Mouse (Mus musculus): ENCODE data around the gene Ddx5. TPM values are rescaled to one million over a fixed set of nuclear protein-coding genes. Genes with fewer than 3 reads are reported as not detected.
"Not testable (repeated sequence)": the region's sequence is repeated elsewhere in the genome, so short reads cannot be mapped to it uniquely, and the experiment has no call there.

Ddx5 gene
- polyA plus RNA-seq, 1 experiment from 2014 or later, result 515 TPM

- no peak overlapping the region for H3K4me2 ChIP-seq
- H3K27ac ChIP-seq (ENCODE audit: low read depth, low read length), result no peak overlapping the region
- DNase-seq (ENCODE audit: low spot score, missing footprints) (peak; percentile 70), ATAC-seq (ENCODE audit: low FRiP score) (no peak)
- H3K9ac ChIP-seq (ENCODE audit: low read length), result no peak overlapping the region
- no peaks in the 10 kb centered on the region for H3K9me3 ChIP-seq (ENCODE audit: control insufficient read depth, low read length)
- H3K27me3 ChIP-seq (ENCODE audit: control insufficient read depth, insufficient read depth, low read length), result no peaks in the 10 kb centered on the region
- no peak overlapping the region for H3K4me3 ChIP-seq (ENCODE audit: low read depth, low read length)
- 93% methylated on average over 3 of the region's 3 CpGs for WGBS
- H3K36me3 ChIP-seq (ENCODE audit: control insufficient read depth, insufficient read depth, low read length), result no peaks in the 10 kb centered on the region
- peaks cover 10% of the 10 kb centered on the region for H3K4me1 ChIP-seq (ENCODE audit: control insufficient read depth, insufficient read depth, low read length)
These were observed 47.2 kb downstream of the Ddx5 start for GRCm38 (mm10) chr11:106741826-106742225.

- no peaks in the 10 kb centered on the region for H3K36me3 ChIP-seq (ENCODE audit: control insufficient read depth, insufficient read depth, low read length)
- no peaks in the 10 kb centered on the region for H3K9me3 ChIP-seq (ENCODE audit: control insufficient read depth, low read length)
- no peak overlapping the region for H3K9ac ChIP-seq (ENCODE audit: low read length)
- H3K27me3 ChIP-seq (ENCODE audit: control insufficient read depth, insufficient read depth, low read length), result no peaks in the 10 kb centered on the region
- peak; percentile 93 for DNase-seq (ENCODE audit: low spot score, missing footprints)
- H3K4me2 ChIP-seq, result no peak overlapping the region
- H3K27ac ChIP-seq (ENCODE audit: low read depth, low read length), result no peak overlapping the region
- ATAC-seq (ENCODE audit: low FRiP score), result no peak
- H3K4me3 ChIP-seq (ENCODE audit: low read depth, low read length), result no peak overlapping the region
- 49% methylated on average over 6 of the region's 6 CpGs for WGBS
- peaks cover 14% of the 10 kb centered on the region for H3K4me1 ChIP-seq (ENCODE audit: control insufficient read depth, insufficient read depth, low read length)
These were observed 47.8 kb downstream of the Ddx5 start for GRCm38 (mm10) chr11:106741232-106741631.

- not testable (repeated sequence) for H3K27ac ChIP-seq (ENCODE audit: low read depth, low read length); H3K4me2 ChIP-seq; H3K4me3 ChIP-seq (ENCODE audit: low read depth, low read length); H3K9ac ChIP-seq (ENCODE audit: low read length); DNase-seq (ENCODE audit: low spot score, missing footprints); H3K27me3 ChIP-seq (ENCODE audit: control insufficient read depth, insufficient read depth, low read length); ATAC-seq (ENCODE audit: low FRiP score); H3K9me3 ChIP-seq (ENCODE audit: control insufficient read depth, low read length); H3K36me3 ChIP-seq (ENCODE audit: control insufficient read depth, insufficient read depth, low read length)
- 88% methylated on average over 5 of the region's 8 CpGs for WGBS
- peaks cover 14% of the 10 kb centered on the region for H3K4me1 ChIP-seq (ENCODE audit: control insufficient read depth, insufficient read depth, low read length)
These were observed 48.3 kb downstream of the Ddx5 start for GRCm38 (mm10) chr11:106740724-106741123.

GRCm38 (mm10) chr11:106739116-106739515 lies 49.9 kb downstream of the Ddx5 start:
- no peak overlapping the region for H3K9ac ChIP-seq (ENCODE audit: low read length)
- ATAC-seq (ENCODE audit: low FRiP score), result no peak
- DNase-seq (ENCODE audit: low spot score, missing footprints), result peak; percentile 73
- H3K4me1 ChIP-seq (ENCODE audit: control insufficient read depth, insufficient read depth, low read length), result peaks cover 14% of the 10 kb centered on the region
- no peaks in the 10 kb centered on the region for H3K27me3 ChIP-seq (ENCODE audit: control insufficient read depth, insufficient read depth, low read length)
- no peaks in the 10 kb centered on the region for H3K36me3 ChIP-seq (ENCODE audit: control insufficient read depth, insufficient read depth, low read length)
- no peak overlapping the region for H3K27ac ChIP-seq (ENCODE audit: low read depth, low read length)
- no peak overlapping the region for H3K4me2 ChIP-seq
- 89% methylated on average over 2 of the region's 2 CpGs for WGBS
- H3K4me3 ChIP-seq (ENCODE audit: low read depth, low read length), result no peak overlapping the region
- no peaks in the 10 kb centered on the region for H3K9me3 ChIP-seq (ENCODE audit: control insufficient read depth, low read length)

GRCm38 (mm10) chr11:106737178-106737621 lies 51.8 kb downstream of the Ddx5 start:
- ATAC-seq (ENCODE audit: low FRiP score) (peak; percentile 62; the same call in 1 of the 2 replicates), DNase-seq (ENCODE audit: low spot score, missing footprints) (peak; percentile 90)
- Histone ChIP-seq H3K4me3 (ENCODE audit: low read depth, low read length) (no peak overlapping the region), H3K36me3 (ENCODE audit: control insufficient read depth, insufficient read depth, low read length) (no peaks in the 10 kb centered on the region), H3K4me1 (ENCODE audit: control insufficient read depth, insufficient read depth, low read length) (peaks cover 14% of the 10 kb centered on the region), H3K4me2 (peak overlapping the region; percentile 23), H3K27me3 (ENCODE audit: control insufficient read depth, insufficient read depth, low read length) (no peaks in the 10 kb centered on the region), H3K27ac (ENCODE audit: low read depth, low read length) (peak overlapping the region; percentile 50; the same call in 1 of the 2 replicates), H3K9ac (ENCODE audit: low read length) (peak overlapping the region; percentile 47), H3K9me3 (ENCODE audit: control insufficient read depth, low read length) (no peaks in the 10 kb centered on the region)
- WGBS, result 8% methylated on average over 12 of the region's 12 CpGs

- Histone ChIP-seq H3K9ac (ENCODE audit: low read length) (peak overlapping the region; percentile 47), H3K4me1 (ENCODE audit: control insufficient read depth, insufficient read depth, low read length) (peaks cover 14% of the 10 kb centered on the region), H3K9me3 (ENCODE audit: control insufficient read depth, low read length) (no peaks in the 10 kb centered on the region), H3K27ac (ENCODE audit: low read depth, low read length) (peak overlapping the region; percentile 50; the same call in 1 of the 2 replicates), H3K36me3 (ENCODE audit: control insufficient read depth, insufficient read depth, low read length) (no peaks in the 10 kb centered on the region), H3K27me3 (ENCODE audit: control insufficient read depth, insufficient read depth, low read length) (no peaks in the 10 kb centered on the region), H3K4me3 (ENCODE audit: low read depth, low read length) (no peak overlapping the region), H3K4me2 (no peak overlapping the region; the same call in 1 of the 2 replicates)
- no peak for ATAC-seq (ENCODE audit: low FRiP score)
- peak; percentile 90 for DNase-seq (ENCODE audit: low spot score, missing footprints)
- WGBS, result 19% methylated on average over 3 of the region's 3 CpGs
These were observed 52.4 kb downstream of the Ddx5 start for GRCm38 (mm10) chr11:106736614-106737013.

GRCm38 (mm10) chr11:106730714-106731113 lies 58.3 kb downstream of the Ddx5 start:
- no peaks in the 10 kb centered on the region for H3K36me3 ChIP-seq (ENCODE audit: control insufficient read depth, insufficient read depth, low read length)
- 88% methylated on average over 4 of the region's 4 CpGs for WGBS
- H3K4me1 ChIP-seq (ENCODE audit: control insufficient read depth, insufficient read depth, low read length), result no peaks in the 10 kb centered on the region; the same call in 1 of the 2 replicates
- no peak for ATAC-seq (ENCODE audit: low FRiP score)
- no peak overlapping the region for H3K9ac ChIP-seq (ENCODE audit: low read length)
- DNase-seq (ENCODE audit: low spot score, missing footprints), result peak; percentile 17
- no peak overlapping the region for H3K4me3 ChIP-seq (ENCODE audit: low read depth, low read length)
- H3K9me3 ChIP-seq (ENCODE audit: control insufficient read depth, low read length), result no peaks in the 10 kb centered on the region
- no peak overlapping the region for H3K27ac ChIP-seq (ENCODE audit: low read depth, low read length)
- H3K4me2 ChIP-seq, result no peak overlapping the region
- H3K27me3 ChIP-seq (ENCODE audit: control insufficient read depth, insufficient read depth, low read length), result no peaks in the 10 kb centered on the region

Small RNA genes within 50 kb of the gene (microRNA-seq; reads per million reads assigned to microRNA genes)
- gene Gm25994, result not detected
- 18.2 reads per million, percentile 36 among the genes with 10 or more reads in this experiment for gene Mir3064

Other genes starting within 250 kb of the Ddx5 start
- 9.9 and 10.8 TPM in 2 replicates for gene Tex2, start 175.8 kb downstream of the Ddx5 start, polyA plus RNA-seq (2014; fragmentation: Nextera tagmentation; extraction: Ambion mirVana)
- gene Pecam1, start 38.6 kb downstream of the Ddx5 start, polyA plus RNA-seq (2014; fragmentation: Nextera tagmentation; extraction: Ambion mirVana), result 19.8 and 21.5 TPM in 2 replicates
- gene Milr1, start 38.0 kb downstream of the Ddx5 start, polyA plus RNA-seq (2014; fragmentation: Nextera tagmentation; extraction: Ambion mirVana), result 0.68 and 1.0 TPM in 2 replicates
- 9.7 and 11.2 TPM in 2 replicates for gene Polg2, start 9.6 kb downstream of the Ddx5 start, polyA plus RNA-seq (2014; fragmentation: Nextera tagmentation; extraction: Ambion mirVana)
- 22.1 and 23.1 TPM in 2 replicates for gene Cep95, start 67 bp upstream of the Ddx5 start, polyA plus RNA-seq (2014; fragmentation: Nextera tagmentation; extraction: Ambion mirVana)
- 20.6 and 21.4 TPM in 2 replicates for gene Smurf2, start 131.5 kb upstream of the Ddx5 start, polyA plus RNA-seq (2014; fragmentation: Nextera tagmentation; extraction: Ambion mirVana)
- gene Kpna2, start 210.4 kb upstream of the Ddx5 start, polyA plus RNA-seq (2014; fragmentation: Nextera tagmentation; extraction: Ambion mirVana), result 740 and 767 TPM in 2 replicates
- 3.6 and 4.1 TPM in 2 replicates for gene 1810010H24Rik, start 236.5 kb upstream of the Ddx5 start, polyA plus RNA-seq (2014; fragmentation: Nextera tagmentation; extraction: Ambion mirVana)